Mouse (Mus musculus) intestine, embryonic 14.5 days (tissue): ENCODE data around the gene Glp2r. TPM values are rescaled to one million over a fixed set of nuclear protein-coding genes. Genes with fewer than 3 reads are reported as not detected.

Experiments used
- ATAC-seq: fragments of 200-750 bp; cut with Nextera tagmentation; replicated peaks from 2 replicates; pipeline ENCODE4 v1.8.0; 2017; ENCODE audit warnings: low read depth, moderate number of reproducible peaks, moderate TSS enrichment, moderate library complexity; ENCODE audit not compliant: low FRiP score, low TSS enrichment
- DNase-seq: peaks from one replicate; pipeline ENCODE4 v3.0.0-alpha.2; 2018; ENCODE audit warnings: low spot score
- H3K27ac ChIP-seq: fragments of 300-500 bp; sonication (generic); 2 replicates; pipeline ENCODE4 v1.5.1; 2014; ENCODE audit warnings: low read depth, mild to moderate bottlenecking, control low read depth
- H3K27me3 ChIP-seq: fragments of 300-500 bp; sonication (generic); replicated peaks from 2 replicates; pipeline ENCODE4 v1.6.1; 2014; ENCODE audit warnings: low read length, control low read depth; ENCODE audit not compliant: control insufficient read depth, insufficient read depth
- H3K36me3 ChIP-seq: fragments of 300-500 bp; sonication (generic); 2 replicates; pipeline ENCODE4 v1.6.1; 2014; ENCODE audit warnings: low read length, control low read depth; ENCODE audit not compliant: control insufficient read depth, insufficient read depth
- H3K4me1 ChIP-seq: fragments of 300-500 bp; sonication (generic); replicated peaks from 2 replicates; pipeline ENCODE4 v1.6.1; 2014; ENCODE audit warnings: low read length, control low read depth, mixed read lengths; ENCODE audit not compliant: control insufficient read depth, insufficient read depth
- H3K4me2 ChIP-seq: fragments of 300-500 bp; sonication (generic); 2 replicates; pipeline ENCODE4 v1.6.1; 2014; ENCODE audit warnings: low read length
- H3K4me3 ChIP-seq: fragments of 300-500 bp; sonication (generic); 2 replicates; pipeline ENCODE4 v1.5.1; 2014; ENCODE audit warnings: low read depth, low read length, control low read depth, mixed read lengths
- H3K9ac ChIP-seq: fragments of 300-500 bp; sonication (generic); 2 replicates; pipeline ENCODE4 v1.6.1; 2014; ENCODE audit warnings: mild to moderate bottlenecking, low read length
- H3K9me3 ChIP-seq: fragments of 300-500 bp; sonication (generic); 2 replicates; pipeline ENCODE4 v1.6.1; 2016; ENCODE audit warnings: low read length, control low read depth; ENCODE audit not compliant: control insufficient read depth
- WGBS: fragments of 180-500 bp; shearing (Covaris S2); extraction: QIAGEN DNeasy Blood & Tissue Kit; methylation state at CpG from one replicate; pipeline ENCODE4 v1.1.7; 2014; 5-methylcytosine and 5-hydroxymethylcytosine counted together
- polyA plus RNA-seq: library from polyadenylated mRNA; unstranded; fragments of >200 nt; fragmentation: Nextera tagmentation; extraction: Ambion mirVana; gene quantifications from 2 replicates; pipeline ENCODE4 v1.2.1, GENCODE M21; 2014

The Glp2r gene
- polyA plus RNA-seq, 1 experiment from 2014 or later = 3.6 TPM

GRCm38 (mm10) chr11:67738345-67738744, 32.6 kb downstream of the Glp2r start:
- Histone ChIP-seq H3K9ac (no peak overlapping the region), H3K9me3 (no peaks in the 10 kb centered on the region), H3K27me3 (no peaks in the 10 kb centered on the region), H3K27ac (no peak overlapping the region), H3K4me1 (no peaks in the 10 kb centered on the region), H3K4me3 (no peak overlapping the region), H3K36me3 (no peaks in the 10 kb centered on the region), H3K4me2 (no peak overlapping the region)
- DNase-seq = no peak
- no peak for ATAC-seq
- WGBS = 80% methylated on average over 6 of the region's 6 CpGs

DNA sequence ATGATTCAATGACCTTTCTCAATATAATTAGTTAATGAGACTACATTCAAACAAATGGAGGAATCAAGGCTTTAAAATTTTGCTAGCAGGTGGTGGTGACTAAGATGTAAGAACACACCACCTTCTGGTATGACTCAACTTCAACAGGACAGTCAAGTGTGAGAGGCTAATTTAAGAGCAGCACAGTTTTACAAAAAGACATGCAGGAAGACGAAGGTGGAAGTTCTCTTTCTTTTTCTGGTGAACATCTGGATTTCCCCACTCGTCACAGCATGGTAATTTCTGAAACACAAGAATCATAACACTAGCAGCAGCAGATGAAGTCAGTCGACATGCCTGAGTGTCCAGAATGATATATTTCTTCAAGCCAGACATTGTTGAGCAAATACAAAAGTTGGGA, 36.4 kb downstream of the Glp2r start:
- Histone ChIP-seq H3K9ac (no peak overlapping the region), H3K4me2 (no peak overlapping the region), H3K4me3 (no peak overlapping the region), H3K27ac (no peak overlapping the region), H3K36me3 (no peaks in the 10 kb centered on the region), H3K9me3 (no peaks in the 10 kb centered on the region), H3K27me3 (no peaks in the 10 kb centered on the region), H3K4me1 (no peaks in the 10 kb centered on the region)
- DNase-seq (no peak), ATAC-seq (no peak)
- WGBS = 57% methylated on average over 3 of the region's 3 CpGs

- Histone ChIP-seq H3K4me1 (no peaks in the 10 kb centered on the region), H3K27ac (no peak overlapping the region), H3K4me3 (no peak overlapping the region), H3K9ac (no peak overlapping the region), H3K27me3 (no peaks in the 10 kb centered on the region), H3K4me2 (no peak overlapping the region), H3K36me3 (no peaks in the 10 kb centered on the region), H3K9me3 (no peaks in the 10 kb centered on the region)
- ATAC-seq = no peak
- no peak for DNase-seq
- 69% methylated on average over 1 of the region's 1 CpGs for whole genome bisulfite sequencing
Measured at GRCm38 (mm10) chr11:67733726-67734125, 37.2 kb downstream of the Glp2r start.

DNA sequence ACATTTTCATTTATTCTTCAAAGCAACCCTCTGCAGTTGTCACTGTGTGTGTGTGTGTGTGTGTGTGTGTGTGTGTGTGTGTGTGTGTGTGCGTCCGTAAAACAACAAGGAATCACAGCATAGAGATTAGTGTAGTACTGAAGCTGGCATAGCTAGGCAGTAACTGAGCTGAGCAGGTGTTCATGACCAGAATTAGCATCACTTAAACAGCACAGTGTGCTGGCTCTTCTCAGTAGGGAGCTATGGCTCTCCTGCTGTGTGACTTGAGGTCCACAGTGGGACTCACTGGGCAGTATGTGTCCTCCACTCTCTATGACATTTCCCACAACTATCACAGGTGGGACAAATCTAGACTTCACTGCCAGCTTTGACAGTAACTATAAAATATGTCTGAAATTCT, 39.9 kb downstream of the Glp2r start:
- WGBS = 82% methylated on average over 2 of the region's 2 CpGs
- H3K36me3 ChIP-seq = no peaks in the 10 kb centered on the region
- no peak overlapping the region for H3K4me2 ChIP-seq
- no peak overlapping the region for H3K4me3 ChIP-seq
- no peaks in the 10 kb centered on the region for H3K27me3 ChIP-seq
- H3K4me1 ChIP-seq = no peaks in the 10 kb centered on the region
- no peak for ATAC-seq
- H3K27ac ChIP-seq = no peak overlapping the region
- no peak overlapping the region for H3K9ac ChIP-seq
- no peak for DNase-seq
- H3K9me3 ChIP-seq = no peaks in the 10 kb centered on the region

DNA sequence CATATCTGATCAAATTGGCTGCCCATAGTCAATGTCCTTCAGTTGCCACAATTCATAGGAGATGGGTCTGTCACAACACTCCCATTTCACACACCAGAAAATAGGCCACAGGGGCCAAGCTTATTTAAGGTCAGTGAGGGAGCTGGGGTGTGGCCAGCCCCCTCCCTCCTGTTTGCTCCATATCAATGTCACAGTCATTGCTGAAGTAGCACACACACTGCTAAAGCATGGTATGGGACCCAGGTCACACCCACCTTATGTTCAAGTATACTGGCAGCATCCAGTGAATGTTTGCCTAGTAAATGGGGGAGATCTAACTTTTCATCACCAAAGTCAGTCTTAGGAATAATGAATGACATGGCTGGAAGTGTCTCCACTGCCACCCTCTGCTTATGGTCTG, 42.2 kb downstream of the Glp2r start:
- Histone ChIP-seq H3K4me3 (no peak overlapping the region), H3K27me3 (no peaks in the 10 kb centered on the region), H3K36me3 (no peaks in the 10 kb centered on the region), H3K9me3 (no peaks in the 10 kb centered on the region), H3K9ac (no peak overlapping the region), H3K4me1 (no peaks in the 10 kb centered on the region), H3K4me2 (no peak overlapping the region), H3K27ac (no peak overlapping the region)
- DNase-seq = no peak
- no peak for ATAC-seq

- Histone ChIP-seq H3K4me3 (no peak overlapping the region), H3K4me2 (no peak overlapping the region), H3K27me3 (no peaks in the 10 kb centered on the region), H3K27ac (no peak overlapping the region), H3K4me1 (no peaks in the 10 kb centered on the region), H3K36me3 (no peaks in the 10 kb centered on the region), H3K9ac (no peak overlapping the region), H3K9me3 (no peaks in the 10 kb centered on the region)
- DNase-seq = no peak
- no peak for ATAC-seq
- WGBS = 76% methylated on average over 6 of the region's 6 CpGs
Measured at GRCm38 (mm10) chr11:67727095-67727494, 43.9 kb downstream of the Glp2r start.

DNA sequence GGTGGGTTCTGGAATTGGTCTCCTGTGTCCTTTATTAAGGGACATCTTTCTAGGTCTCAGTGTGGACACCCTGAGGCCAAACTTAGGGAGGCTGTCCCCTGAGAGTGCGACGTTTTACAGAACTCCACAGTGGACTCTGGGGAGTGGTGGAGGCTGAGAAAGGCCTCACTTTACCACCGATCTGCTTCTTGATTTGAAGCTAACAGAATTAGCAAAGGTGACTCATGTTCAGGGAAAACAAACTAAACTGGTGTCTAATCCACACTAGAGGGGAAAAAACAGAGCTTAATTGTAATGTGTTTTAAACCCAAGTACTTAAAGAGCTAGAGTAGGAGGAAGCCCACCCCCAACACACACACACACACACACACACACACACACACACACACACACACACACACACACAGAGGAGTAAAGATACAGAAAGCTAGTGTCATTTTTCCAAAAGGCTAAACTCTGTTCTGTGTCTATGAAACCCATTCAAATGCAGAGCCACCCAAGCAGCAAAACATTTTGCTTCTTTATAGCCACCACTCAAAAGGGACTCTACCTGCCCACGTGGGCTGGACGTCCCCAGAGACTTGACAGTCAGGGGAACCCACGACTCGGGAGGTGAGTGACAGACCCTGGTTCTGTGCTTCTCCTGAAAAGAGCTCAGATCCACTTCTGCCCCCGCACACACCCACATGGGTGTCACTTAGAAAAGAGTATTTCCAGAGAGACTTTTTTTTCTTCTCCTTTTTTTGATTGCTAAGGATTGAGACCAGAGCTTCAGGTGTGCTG, 47.5 kb downstream of the Glp2r start:
- H3K9ac ChIP-seq = no peak overlapping the region
- no peaks in the 10 kb centered on the region for H3K9me3 ChIP-seq
- H3K27me3 ChIP-seq = no peaks in the 10 kb centered on the region
- WGBS = 72% methylated on average over 8 of the region's 8 CpGs
- H3K4me2 ChIP-seq = no peak overlapping the region
- DNase-seq (no peak), ATAC-seq (no peak)
- H3K4me1 ChIP-seq = no peaks in the 10 kb centered on the region
- no peaks in the 10 kb centered on the region for H3K36me3 ChIP-seq
- H3K4me3 ChIP-seq = no peak overlapping the region
- no peak overlapping the region for H3K27ac ChIP-seq

GRCm38 (mm10) chr11:67722399-67723156, 48.4 kb downstream of the Glp2r start:
- no peak for DNase-seq

DNA sequence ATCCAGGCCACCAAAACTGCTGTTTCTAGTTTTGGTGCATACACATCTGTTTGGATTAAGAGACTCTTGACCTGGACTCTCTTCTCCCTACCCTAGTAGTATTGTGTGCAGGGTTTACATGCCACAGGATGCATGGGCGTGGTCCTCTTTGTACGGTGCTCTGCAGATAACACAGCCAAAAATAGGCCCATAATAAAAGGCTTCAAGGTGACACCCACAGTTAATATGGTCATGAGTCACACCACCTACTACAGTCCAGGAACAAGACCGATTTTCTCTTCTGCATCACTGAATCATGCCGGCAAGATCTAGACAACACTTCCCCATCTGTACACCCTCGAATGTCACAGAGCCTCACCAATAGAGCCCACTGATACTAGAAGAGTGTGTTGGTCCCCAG, 49.5 kb downstream of the Glp2r start:
- no peaks in the 10 kb centered on the region for H3K27me3 ChIP-seq
- no peaks in the 10 kb centered on the region for H3K36me3 ChIP-seq
- H3K4me2 ChIP-seq = no peak overlapping the region
- no peak overlapping the region for H3K4me3 ChIP-seq
- H3K9ac ChIP-seq = no peak overlapping the region
- H3K27ac ChIP-seq = no peak overlapping the region
- no peaks in the 10 kb centered on the region for H3K9me3 ChIP-seq
- H3K4me1 ChIP-seq = no peaks in the 10 kb centered on the region
- 87% methylated on average over 5 of the region's 5 CpGs for WGBS
- no peak for ATAC-seq
- no peak for DNase-seq

More at GRCm38 (mm10) chr11:67722399-67723156, 48.4 kb downstream of the Glp2r start:
- Histone ChIP-seq H3K4me1 (no peaks in the 10 kb centered on the region), H3K27ac (no peak overlapping the region), H3K9ac (no peak overlapping the region), H3K4me2 (no peak overlapping the region), H3K27me3 (no peaks in the 10 kb centered on the region), H3K36me3 (no peaks in the 10 kb centered on the region), H3K4me3 (no peak overlapping the region), H3K9me3 (no peaks in the 10 kb centered on the region)
- 36% methylated on average over 7 of the region's 7 CpGs for WGBS
- ATAC-seq = no peak
